Mouse (Mus musculus) stomach, embryonic 16.5 days (tissue): ENCODE measurements around the gene Abcc8. TPM values are rescaled to one million over a fixed set of nuclear protein-coding genes. Genes with fewer than 3 reads are reported as not detected.

Experiments used
- ATAC-seq: fragments of 200-750 bp; cut with Nextera tagmentation; 2 replicates; pipeline ENCODE4 v1.8.0; 2017; ENCODE audit warnings: moderate number of reproducible peaks, moderate TSS enrichment; ENCODE audit not compliant: insufficient read depth, low FRiP score
- H3K27ac ChIP-seq: fragments of 300-500 bp; sonication (generic); 2 replicates; pipeline ENCODE4 v1.5.1; 2014; ENCODE audit warnings: low read length
- H3K27me3 ChIP-seq: fragments of 300-500 bp; sonication (generic); 2 replicates; pipeline ENCODE4 v1.6.1; 2014; ENCODE audit warnings: low read length, control low read depth, mixed read lengths; ENCODE audit not compliant: control insufficient read depth, insufficient read depth
- H3K36me3 ChIP-seq: fragments of 300-500 bp; sonication (generic); 2 replicates; pipeline ENCODE4 v1.6.1; 2014; ENCODE audit warnings: low read length; ENCODE audit not compliant: control insufficient read depth, insufficient read depth
- H3K4me1 ChIP-seq: fragments of 300-500 bp; sonication (generic); 2 replicates; pipeline ENCODE4 v1.6.1; 2014; ENCODE audit warnings: low read length, control low read depth, mixed read lengths; ENCODE audit not compliant: control insufficient read depth, insufficient read depth
- H3K4me2 ChIP-seq: fragments of 300-500 bp; sonication (generic); 2 replicates; pipeline ENCODE4 v1.6.1; 2014; ENCODE audit warnings: low read depth, low read length, mixed read lengths
- H3K4me3 ChIP-seq: fragments of 300-500 bp; sonication (generic); replicated peaks from 2 replicates; pipeline ENCODE4 v1.5.1; 2014; ENCODE audit warnings: mild to moderate bottlenecking, low read length
- H3K9ac ChIP-seq: fragments of 300-500 bp; sonication (generic); 2 replicates; pipeline ENCODE4 v1.6.1; 2014; ENCODE audit warnings: low read length
- H3K9me3 ChIP-seq: fragments of 300-500 bp; sonication (generic); replicated peaks from 2 replicates; pipeline ENCODE4 v1.6.1; 2016; ENCODE audit warnings: low read length, control low read depth; ENCODE audit not compliant: control insufficient read depth
- WGBS: fragments of 180-500 bp; shearing (Covaris S2); extraction: QIAGEN DNeasy Blood & Tissue Kit; methylation state at CpG from one replicate; pipeline ENCODE4 v1.1.7; 2014; 5-methylcytosine and 5-hydroxymethylcytosine counted together
- polyA plus RNA-seq: library from polyadenylated mRNA; unstranded; fragments of >200 nt; fragmentation: Nextera tagmentation; extraction: Ambion mirVana; gene quantifications from 2 replicates; pipeline ENCODE4 v1.2.1, GENCODE M21; 2015

Gene Abcc8
- polyA plus RNA-seq, 1 experiment from 2014 or later: 10.6 TPM

- Histone ChIP-seq H3K4me2 (no peak overlapping the region), H3K27me3 (no peaks in the 10 kb centered on the region), H3K36me3 (no peaks in the 10 kb centered on the region), H3K4me1 (peaks cover 7% of the 10 kb centered on the region; the same call in 1 of the 2 replicates), H3K9ac (no peak overlapping the region), H3K9me3 (no peaks in the 10 kb centered on the region), H3K4me3 (no peak overlapping the region), H3K27ac (no peak overlapping the region)
- WGBS: 69% methylated on average over 6 of the region's 6 CpGs
- no peak for ATAC-seq
These were observed 55.4 kb downstream of the Abcc8 start for GRCm38 (mm10) chr7:46124460-46124859.

DNA sequence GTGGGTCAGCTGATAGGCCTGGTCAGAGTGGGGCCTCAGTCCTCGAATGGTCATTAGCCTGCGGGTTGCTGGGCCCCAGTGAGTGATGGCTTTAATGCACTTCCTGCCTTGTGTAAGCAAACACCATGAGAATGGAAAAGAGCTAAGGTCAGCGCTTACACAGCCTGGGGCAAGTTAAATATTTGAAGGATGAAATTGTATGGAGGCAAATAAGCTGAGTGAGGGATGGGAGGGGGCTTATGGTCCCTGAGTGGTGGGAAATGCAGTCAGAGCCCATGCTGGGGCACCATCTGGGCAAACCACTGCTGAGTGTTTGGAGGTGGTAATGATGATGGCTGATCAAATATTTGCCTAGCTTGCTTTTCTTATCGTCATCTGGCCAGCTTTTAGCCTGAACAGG is 56.9 kb downstream of the Abcc8 start:
- H3K36me3 ChIP-seq: no peaks in the 10 kb centered on the region
- peaks cover 3% of the 10 kb centered on the region; the same call in 1 of the 2 replicates for H3K4me1 ChIP-seq
- no peak overlapping the region for H3K4me3 ChIP-seq
- no peaks in the 10 kb centered on the region for H3K27me3 ChIP-seq
- H3K9ac ChIP-seq: no peak overlapping the region
- peak; percentile 86 for ATAC-seq
- no peak overlapping the region for H3K4me2 ChIP-seq
- WGBS: 18% methylated on average over 4 of the region's 4 CpGs
- H3K9me3 ChIP-seq: no peaks in the 10 kb centered on the region
- H3K27ac ChIP-seq: peak overlapping the region; percentile 62; the same call in 1 of the 2 replicates

GRCm38 (mm10) chr7:46117035-46117434 is 62.8 kb downstream of the Abcc8 start:
- no peaks in the 10 kb centered on the region for H3K36me3 ChIP-seq
- H3K4me3 ChIP-seq: no peak overlapping the region
- H3K9me3 ChIP-seq: no peaks in the 10 kb centered on the region
- H3K27ac ChIP-seq: no peak overlapping the region
- H3K27me3 ChIP-seq: no peaks in the 10 kb centered on the region
- WGBS: 93% methylated on average over 16 of the region's 16 CpGs
- H3K4me2 ChIP-seq: no peak overlapping the region
- no peak overlapping the region for H3K9ac ChIP-seq
- no peaks in the 10 kb centered on the region for H3K4me1 ChIP-seq
- no peak for ATAC-seq

GRCm38 (mm10) chr7:46116118-46116581 is 63.7 kb downstream of the Abcc8 start:
- no peak overlapping the region for H3K4me3 ChIP-seq
- ATAC-seq: no peak
- no peak overlapping the region for H3K27ac ChIP-seq
- 52% methylated on average over 10 of the region's 10 CpGs for WGBS
- no peaks in the 10 kb centered on the region for H3K36me3 ChIP-seq
- H3K27me3 ChIP-seq: no peaks in the 10 kb centered on the region
- H3K9me3 ChIP-seq: no peaks in the 10 kb centered on the region
- no peaks in the 10 kb centered on the region for H3K4me1 ChIP-seq
- no peak overlapping the region for H3K4me2 ChIP-seq
- H3K9ac ChIP-seq: no peak overlapping the region

- WGBS: 51% methylated on average over 3 of the region's 3 CpGs
- no peak overlapping the region for H3K9ac ChIP-seq
- H3K36me3 ChIP-seq: no peaks in the 10 kb centered on the region
- no peaks in the 10 kb centered on the region for H3K4me1 ChIP-seq
- H3K4me3 ChIP-seq: no peak overlapping the region
- H3K9me3 ChIP-seq: no peaks in the 10 kb centered on the region
- no peaks in the 10 kb centered on the region for H3K27me3 ChIP-seq
- H3K27ac ChIP-seq: no peak overlapping the region
- ATAC-seq: no peak
- no peak overlapping the region for H3K4me2 ChIP-seq
These were observed 66.4 kb downstream of the Abcc8 start for GRCm38 (mm10) chr7:46113435-46113834.

DNA sequence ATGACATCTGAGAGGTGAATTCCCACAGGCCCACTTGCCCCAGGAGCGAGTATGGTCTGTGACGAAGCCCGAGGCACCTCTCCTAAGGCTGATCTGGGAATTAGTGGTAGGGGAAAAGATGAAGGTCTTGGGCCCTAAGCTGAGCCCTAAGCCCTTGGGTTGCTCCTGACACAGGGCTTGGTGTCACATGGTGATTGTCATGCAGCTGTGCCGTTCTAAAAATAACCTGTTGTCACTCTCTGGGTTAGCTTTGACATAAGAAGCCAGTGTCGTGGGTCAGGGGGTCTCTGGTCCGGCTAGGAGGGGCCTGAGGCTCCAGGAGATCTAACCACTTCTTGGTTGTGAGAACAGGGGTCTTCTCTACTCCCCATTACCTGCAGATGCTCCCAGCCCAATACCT is 67.9 kb downstream of the Abcc8 start:
- no peak for ATAC-seq
- H3K27me3 ChIP-seq: no peaks in the 10 kb centered on the region
- H3K36me3 ChIP-seq: no peaks in the 10 kb centered on the region
- 74% methylated on average over 6 of the region's 6 CpGs for WGBS
- H3K9me3 ChIP-seq: no peaks in the 10 kb centered on the region
- no peak overlapping the region for H3K4me2 ChIP-seq
- H3K4me3 ChIP-seq: no peak overlapping the region
- H3K27ac ChIP-seq: no peak overlapping the region
- no peaks in the 10 kb centered on the region for H3K4me1 ChIP-seq
- H3K9ac ChIP-seq: no peak overlapping the region

DNA sequence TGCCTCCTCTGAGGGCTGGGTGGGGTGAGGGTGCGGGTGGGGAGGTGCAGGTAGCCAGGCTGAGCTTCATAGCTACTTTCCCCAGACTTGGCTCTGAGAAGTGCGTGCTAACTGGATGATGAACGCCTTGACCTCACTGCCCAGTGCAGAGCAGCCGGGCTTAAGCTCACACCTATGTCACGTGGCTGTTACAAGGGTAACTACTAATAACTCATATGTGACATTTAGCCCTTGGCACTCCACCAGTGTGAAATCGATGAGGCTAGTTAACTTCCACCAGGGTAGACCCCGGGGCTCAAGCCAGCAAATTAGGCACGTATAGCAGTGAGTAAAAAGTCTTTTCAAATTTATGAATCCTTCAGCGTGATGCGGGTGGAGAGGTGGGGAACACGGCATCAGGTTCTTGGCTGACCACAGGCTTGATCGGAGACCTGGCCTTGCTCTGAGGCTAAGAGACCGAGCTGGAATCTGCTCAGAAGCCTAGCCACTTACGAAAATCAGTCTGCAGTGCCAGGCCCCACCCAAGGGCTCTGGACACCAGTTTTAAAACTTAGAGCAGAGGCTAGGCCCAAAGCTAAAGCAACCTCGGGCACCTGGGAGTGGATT is 68.5 kb downstream of the Abcc8 start:
- 73% methylated on average over 15 of the region's 15 CpGs for WGBS

GRCm38 (mm10) chr7:46110079-46110478 is 69.8 kb downstream of the Abcc8 start:
- no peaks in the 10 kb centered on the region for H3K4me1 ChIP-seq
- no peak for ATAC-seq
- H3K4me3 ChIP-seq: no peak overlapping the region
- no peak overlapping the region for H3K27ac ChIP-seq
- H3K9ac ChIP-seq: no peak overlapping the region
- no peak overlapping the region for H3K4me2 ChIP-seq
- no peaks in the 10 kb centered on the region for H3K9me3 ChIP-seq
- H3K27me3 ChIP-seq: no peaks in the 10 kb centered on the region
- H3K36me3 ChIP-seq: no peaks in the 10 kb centered on the region
- 73% methylated on average over 3 of the region's 3 CpGs for WGBS

More for the DNA sequence above, 68.5 kb downstream of the Abcc8 start:
- Histone ChIP-seq H3K4me2 (no peak overlapping the region), H3K9ac (no peak overlapping the region), H3K4me1 (no peaks in the 10 kb centered on the region), H3K4me3 (no peak overlapping the region), H3K36me3 (no peaks in the 10 kb centered on the region), H3K27ac (no peak overlapping the region), H3K9me3 (no peaks in the 10 kb centered on the region), H3K27me3 (no peaks in the 10 kb centered on the region)
- 0 out of 2 replicates have a peak, but pooled peaks have one; percentile 9 for ATAC-seq

- no peak for ATAC-seq
- 91% methylated on average over 7 of the region's 7 CpGs for WGBS
- H3K9ac ChIP-seq: no peak overlapping the region
- H3K4me2 ChIP-seq: no peak overlapping the region
- no peaks in the 10 kb centered on the region for H3K36me3 ChIP-seq
- no peak overlapping the region for H3K27ac ChIP-seq
- no peak overlapping the region for H3K4me3 ChIP-seq
- no peaks in the 10 kb centered on the region for H3K9me3 ChIP-seq
- no peaks in the 10 kb centered on the region for H3K27me3 ChIP-seq
- H3K4me1 ChIP-seq: peaks cover 4% of the 10 kb centered on the region; the same call in 1 of the 2 replicates
These were observed 74.3 kb downstream of the Abcc8 start for GRCm38 (mm10) chr7:46105484-46105883.
